Mouse (Mus musculus) c-Kit-negative CD71-positive TER-119-positive erythroid progenitor cells, embryonic 14.5 days (primary cell): ENCODE data around the gene Phactr3.
"Not testable (repeated sequence)": the region's sequence is repeated elsewhere in the genome, so short reads cannot be mapped to it uniquely, and the experiment has no call there.

ENCODE experiments used
- DNase-seq: peaks from one replicate; pipeline ENCODE4 v3.0.0-alpha.2; 2013; ENCODE audit warnings: low read depth, low spot score

The Phactr3 gene

GRCm38 (mm10) chr2:178118801-178119560 is at the start of gene Phactr3:
Phactr3 (plus strand) TSS chr2:178118975.
- no peak for DNase-seq

- not testable (repeated sequence) for DNase-seq
These were observed 40.5 kb upstream of the Phactr3 start, which contains the start of gene Zfp931 for GRCm38 (mm10) chr2:178078166-178078717. Zfp931 (minus strand) TSS chr2:178078476.

- no peak for DNase-seq
These were observed 29.2 kb upstream of the Phactr3 start for GRCm38 (mm10) chr2:178089586-178089985.

GRCm38 (mm10) chr2:178098021-178098420 is 20.8 kb upstream of the Phactr3 start:
- DNase-seq = no peak

DNA sequence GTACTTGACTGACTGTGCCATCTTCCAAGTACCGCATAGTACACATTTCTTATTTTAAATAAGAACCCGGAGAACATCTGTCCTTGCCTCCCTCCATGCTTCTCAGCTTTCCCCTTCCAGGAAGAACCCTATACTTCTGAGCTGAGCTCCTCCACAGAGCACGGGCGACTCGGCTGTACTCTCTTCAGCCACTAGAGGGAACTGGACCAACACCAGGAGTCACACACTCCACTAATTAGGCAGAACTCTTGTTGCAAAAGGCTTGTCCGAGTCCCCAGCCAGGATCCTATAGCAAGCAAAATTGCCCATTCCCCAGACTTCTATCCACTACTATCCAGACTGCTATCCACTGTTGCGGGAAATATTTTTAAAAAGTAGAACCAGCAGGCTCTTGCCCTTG is 16.8 kb upstream of the Phactr3 start:
- no peak for DNase-seq

- no peak for DNase-seq
These were observed 829 bp upstream of the Phactr3 start for GRCm38 (mm10) chr2:178117946-178118345.

- DNase-seq = no peak
These were observed 983 bp downstream of the Phactr3 start for GRCm38 (mm10) chr2:178119561-178120355.

GRCm38 (mm10) chr2:178120356-178120645 is 1.5 kb downstream of the Phactr3 start:
- no peak for DNase-seq

DNA sequence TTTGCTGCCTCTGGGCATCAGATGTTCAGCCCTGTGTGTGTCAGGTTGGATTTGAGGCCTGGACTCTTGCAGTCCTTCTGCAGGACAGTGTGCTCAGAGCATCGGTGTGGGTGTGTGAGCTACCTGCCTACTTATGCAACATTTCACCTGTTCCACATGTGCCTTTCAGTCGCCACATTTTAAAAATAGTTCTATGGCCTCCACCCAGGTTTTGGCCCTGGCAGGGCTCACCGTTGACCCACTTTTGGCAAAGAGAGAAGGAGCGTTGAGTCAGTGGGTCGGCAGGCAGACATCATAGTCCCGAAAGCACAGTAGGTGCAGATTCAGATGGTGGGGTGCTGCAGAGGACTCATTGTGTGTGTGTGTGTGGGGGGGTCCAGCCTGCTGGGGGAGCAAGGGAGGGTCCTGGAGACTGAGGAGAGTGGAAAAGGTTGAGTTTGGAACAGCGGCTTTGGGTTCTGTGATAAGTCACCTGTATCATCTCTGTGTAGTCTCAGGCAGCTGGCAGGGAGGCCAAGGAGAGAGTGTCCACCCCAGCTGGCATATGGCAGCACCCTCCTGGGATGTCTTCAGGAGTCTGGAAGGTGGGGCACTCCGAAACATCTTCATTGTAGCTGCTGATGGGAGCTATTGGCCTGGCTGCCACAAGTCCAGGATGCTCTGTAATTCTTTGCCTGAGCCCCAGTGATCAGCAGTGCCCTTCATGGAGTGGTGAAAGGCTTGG is 2.0 kb downstream of the Phactr3 start:
- no peak for DNase-seq

- DNase-seq = no peak
These were observed 2.6 kb downstream of the Phactr3 start for GRCm38 (mm10) chr2:178121375-178121688.

GRCm38 (mm10) chr2:178121946-178122665 is 3.3 kb downstream of the Phactr3 start:
- DNase-seq = no peak

- DNase-seq = no peak
These were observed 4.7 kb downstream of the Phactr3 start for GRCm38 (mm10) chr2:178123466-178123865.

DNA sequence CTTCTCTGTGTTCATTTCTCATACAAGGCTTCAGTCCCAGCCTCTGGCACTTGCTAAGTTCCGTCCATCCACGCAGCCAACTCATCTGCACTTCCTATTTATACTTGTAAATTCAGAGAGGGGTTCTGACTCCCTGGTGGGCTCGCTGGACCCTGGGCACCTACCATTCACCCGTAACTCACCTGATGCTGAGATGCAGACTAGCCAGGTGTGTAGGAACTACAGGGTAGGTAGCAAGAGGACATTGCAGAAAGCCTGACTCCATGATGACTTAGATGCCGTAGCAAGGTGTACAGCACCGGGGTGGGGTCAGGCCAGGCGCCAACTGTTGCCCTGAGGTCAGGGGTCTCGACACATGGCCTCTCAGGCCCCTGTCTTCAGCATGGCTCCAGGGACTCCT is 6.7 kb downstream of the Phactr3 start:
- no peak for DNase-seq

- no peak for DNase-seq
These were observed 7.5 kb downstream of the Phactr3 start for GRCm38 (mm10) chr2:178126041-178126820.

- no peak for DNase-seq
These were observed 9.8 kb downstream of the Phactr3 start for GRCm38 (mm10) chr2:178128594-178128993.

DNA sequence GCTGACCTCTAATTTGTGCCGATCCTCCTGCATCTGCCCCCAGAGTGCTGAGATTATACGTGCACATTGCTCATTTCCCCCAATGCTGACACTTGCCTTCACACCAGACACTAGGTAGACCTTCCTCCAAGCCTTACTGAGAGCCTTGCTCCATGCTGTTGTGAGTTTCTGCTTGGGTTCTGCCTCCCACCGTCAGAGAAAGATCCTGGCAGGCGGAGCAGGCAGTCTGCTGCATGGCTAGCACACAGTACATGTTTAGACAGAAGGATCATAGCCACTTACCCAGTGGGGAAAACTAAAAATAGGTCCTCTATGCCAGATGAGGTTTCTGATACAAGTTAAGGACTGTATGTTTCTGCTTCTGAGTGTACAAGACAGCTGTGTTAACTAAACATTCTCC is 10.4 kb downstream of the Phactr3 start:
- no peak for DNase-seq

GRCm38 (mm10) chr2:178129676-178130075 is 10.9 kb downstream of the Phactr3 start:
- DNase-seq = no peak

GRCm38 (mm10) chr2:178130536-178130935 is 11.8 kb downstream of the Phactr3 start:
- DNase-seq = no peak

GRCm38 (mm10) chr2:178131011-178131410 is 12.2 kb downstream of the Phactr3 start:
- DNase-seq = no peak

DNA sequence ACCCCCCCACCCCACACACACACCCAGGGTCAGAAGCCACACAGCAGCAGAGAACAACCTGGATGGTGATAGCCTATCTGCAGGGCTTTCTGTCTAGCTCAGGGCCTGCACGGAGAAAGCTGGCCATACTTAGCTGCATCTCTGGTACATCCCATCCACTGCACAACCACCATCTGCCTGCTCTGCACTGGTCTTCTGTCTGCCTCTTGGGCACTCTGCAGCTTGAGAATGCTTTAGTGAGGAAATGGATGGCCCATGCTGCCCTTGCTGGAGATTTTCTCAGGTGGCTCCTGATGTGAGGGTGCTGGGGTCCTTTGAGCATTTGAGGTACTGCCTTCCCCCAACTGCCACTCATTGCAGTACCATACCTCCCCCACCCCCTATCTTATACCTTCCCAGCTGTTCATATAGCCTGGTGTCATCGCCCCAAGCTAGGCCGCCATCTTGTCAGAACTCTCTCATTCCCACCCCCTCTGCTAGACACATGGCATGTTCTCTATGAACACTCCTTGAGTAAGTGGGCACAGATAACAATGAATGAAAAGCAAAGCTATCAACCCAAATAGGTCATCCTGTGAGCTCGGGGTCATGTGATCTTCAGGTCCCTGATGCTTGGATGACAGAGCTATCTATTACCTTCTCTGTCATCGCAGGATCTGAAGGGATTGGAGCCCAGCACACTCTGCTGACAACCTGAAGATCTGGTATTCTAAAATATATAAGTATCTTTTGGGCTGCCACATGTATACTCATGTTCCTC is 13.0 kb downstream of the Phactr3 start:
- no peak for DNase-seq
